Mouse (Mus musculus): ENCODE measurements around the gene Rad51b. TPM values are rescaled to one million over a fixed set of nuclear protein-coding genes. Genes with fewer than 3 reads are reported as not detected.
A peak's percentile ranks its signal among the peaks of the same experiment; 100 is the strongest.

The Rad51b gene
- total RNA-seq, 2 experiments from 2014 or later, result 2.0 TPM

DNA sequence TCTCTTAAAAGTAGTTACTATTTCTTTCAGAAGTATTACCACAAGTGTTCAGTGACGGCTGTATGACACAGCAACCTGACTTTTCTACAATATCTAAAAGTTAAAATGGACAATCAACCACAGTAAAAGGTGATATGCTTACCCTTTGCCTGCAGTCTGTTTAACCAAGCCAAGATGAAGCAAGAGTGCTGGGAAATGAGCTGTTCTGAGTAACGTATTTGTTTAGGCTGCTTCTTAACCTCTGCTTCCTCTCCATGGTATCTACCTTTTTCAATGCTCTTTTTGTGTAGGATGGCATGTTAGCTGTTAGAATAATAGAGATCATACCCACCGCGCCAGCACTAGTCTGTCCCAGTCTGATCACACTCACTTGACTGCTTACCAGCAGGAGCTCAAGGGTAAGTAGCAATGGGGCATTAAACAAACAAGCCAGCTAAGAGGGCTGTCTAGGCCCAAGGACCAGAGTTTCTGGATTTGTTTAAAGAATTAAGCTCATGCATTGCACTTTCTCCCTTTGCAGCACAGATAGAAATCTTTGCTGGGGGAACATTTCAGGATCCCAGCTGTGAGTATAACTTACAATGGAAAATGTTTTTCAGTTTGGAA lies 262.4 kb downstream of the Rad51b start:
- intact Hi-C loops (cut with DNase I), result no loop called here
- DNase-seq, result no peak

DNA sequence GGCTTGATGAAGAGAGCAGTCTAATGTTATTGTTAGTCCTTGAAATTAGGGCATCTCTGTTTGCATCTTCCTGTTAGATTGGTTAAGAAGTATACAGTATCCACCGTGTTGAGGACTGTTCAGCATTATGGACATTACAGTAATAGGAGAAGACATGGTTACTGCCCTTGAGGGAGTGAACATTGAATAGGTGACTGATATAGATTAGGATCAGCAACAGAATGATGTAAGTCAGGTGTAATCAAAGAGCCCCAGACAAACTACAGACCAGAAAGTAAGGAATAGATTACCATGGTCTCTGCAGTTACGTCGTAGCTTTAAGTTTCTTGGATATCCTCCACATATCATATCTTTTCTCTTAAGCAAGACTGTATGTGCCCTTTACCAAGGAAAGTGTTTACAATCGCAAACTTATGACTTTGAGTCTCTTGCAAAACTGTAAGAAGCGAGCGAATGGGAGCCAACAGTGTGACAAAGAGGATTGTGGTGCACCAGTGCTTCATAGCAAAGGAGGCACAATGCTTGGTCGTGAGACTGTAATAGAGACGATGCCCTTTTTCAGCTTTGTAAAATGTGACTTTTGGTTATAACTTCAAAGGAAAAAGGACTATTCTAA lies 263.1 kb downstream of the Rad51b start:
- intact Hi-C loops (cut with DNase I), result no loop called here
- no peak for DNase-seq

GRCm38 (mm10) chr12:79560893-79561292 lies 263.8 kb downstream of the Rad51b start:
- DNase-seq, result no peak
- intact Hi-C loops (cut with DNase I), result no loop called here

DNA sequence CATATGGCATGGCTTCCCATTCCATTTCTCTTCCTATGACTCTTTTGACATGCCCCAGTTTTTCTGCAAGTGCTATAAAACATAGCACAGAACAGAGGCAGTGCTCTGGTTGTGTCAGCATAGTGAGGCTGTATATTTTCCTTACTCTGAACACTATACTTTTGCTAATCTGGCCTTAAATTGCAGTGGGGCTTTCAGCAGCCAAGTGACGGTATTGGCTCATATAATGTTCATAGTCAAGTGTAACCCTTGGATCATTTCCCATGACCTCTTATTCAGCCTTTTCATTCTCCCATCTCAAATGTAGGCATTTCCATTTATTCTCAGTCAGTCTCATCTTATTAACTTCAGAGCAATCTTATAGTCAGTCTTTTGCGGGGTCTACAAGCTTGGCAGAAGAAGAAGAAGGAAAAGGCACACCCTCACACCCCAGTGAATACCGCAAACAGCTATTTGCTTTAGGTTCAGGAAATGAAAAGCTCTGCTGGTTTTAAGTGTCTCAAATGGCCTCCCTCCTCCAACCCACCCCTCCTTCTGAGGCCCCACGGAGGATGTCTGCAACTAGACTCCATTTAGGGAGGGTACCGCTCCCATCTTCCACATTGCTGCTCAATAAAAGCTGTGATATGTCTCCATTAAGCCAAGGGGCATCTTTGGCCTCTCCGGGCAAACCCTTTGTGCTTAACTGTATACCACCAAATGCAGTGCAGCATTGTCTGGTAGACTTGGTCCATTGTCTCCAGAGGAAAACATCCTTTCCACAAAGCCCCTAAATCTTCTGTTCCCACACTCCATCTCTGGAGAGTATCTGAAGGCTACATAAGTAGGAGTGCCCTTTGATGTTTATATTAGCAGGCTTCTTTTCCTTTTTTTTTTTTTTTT lies 277.3 kb downstream of the Rad51b start:
- intact Hi-C loops (cut with DNase I), result no loop called here
- no peak for DNase-seq

GRCm38 (mm10) chr12:79575041-79575541 lies 278.0 kb downstream of the Rad51b start:
- intact Hi-C loops (cut with DNase I), result no loop called here

DNA sequence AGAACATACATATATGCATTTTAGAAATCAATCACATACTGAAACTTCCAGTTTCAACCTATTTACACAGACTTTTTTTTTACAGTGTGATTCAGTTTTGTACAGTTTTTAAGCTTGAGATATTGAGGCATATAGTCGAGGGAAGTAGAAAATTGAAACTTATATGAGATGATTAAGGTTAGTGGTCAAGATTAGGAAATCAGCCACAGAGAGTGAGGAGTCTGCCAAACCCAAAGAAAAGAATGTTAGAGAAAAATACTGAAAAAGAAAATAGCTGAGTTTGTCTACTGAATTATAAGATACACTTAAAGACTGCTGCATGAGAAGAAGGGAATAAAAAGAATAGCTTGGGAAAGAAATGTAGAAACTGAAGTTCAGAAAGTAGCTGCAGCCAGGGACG lies 280.4 kb downstream of the Rad51b start:
- DNase-seq, result no peak
- intact Hi-C loops (cut with DNase I), result no loop called here

More at GRCm38 (mm10) chr12:79575041-79575541, 278.0 kb downstream of the Rad51b start:
- DNase-seq, result no peak

DNA sequence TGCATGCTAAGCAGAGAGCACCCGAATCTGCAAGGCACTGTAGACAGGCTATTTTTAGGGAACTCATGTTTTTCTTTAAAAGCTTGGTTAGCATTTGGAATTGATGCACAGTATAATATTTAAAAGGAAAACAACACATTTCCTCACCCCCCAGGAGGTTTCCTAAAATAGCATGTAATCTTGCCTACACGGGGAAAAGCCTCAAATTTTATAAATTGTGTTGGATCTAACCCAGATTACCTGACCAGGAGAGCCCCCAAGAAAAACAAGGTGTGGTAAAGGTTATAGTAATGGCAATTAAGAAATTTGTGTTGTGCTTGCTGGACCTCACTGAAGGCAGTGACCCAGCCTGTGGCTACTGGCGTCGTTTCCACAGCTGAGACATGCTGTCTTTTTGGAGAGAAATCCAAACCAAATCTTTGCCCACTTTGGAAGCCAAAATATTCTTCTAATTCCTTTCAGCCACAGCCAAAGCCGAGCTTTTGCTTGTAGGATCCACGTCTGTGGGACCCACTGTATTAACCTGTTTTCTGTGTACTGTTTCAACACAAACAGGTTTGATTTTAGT lies 282.0 kb downstream of the Rad51b start:
- intact Hi-C loops (cut with DNase I), result no loop called here
- peak; percentile 18 to 43 for DNase-seq

- intact Hi-C loops (cut with DNase I), result no loop called here
- DNase-seq, result peak; percentile 11 to 27
Observed at GRCm38 (mm10) chr12:79579837-79580236, 282.8 kb downstream of the Rad51b start.

- no peak for DNase-seq
- intact Hi-C loops (cut with DNase I), result no loop called here
Observed at GRCm38 (mm10) chr12:79584556-79585307, 287.6 kb downstream of the Rad51b start.

GRCm38 (mm10) chr12:79585336-79585735 lies 288.3 kb downstream of the Rad51b start:
- DNase-seq, result no peak
- intact Hi-C loops (cut with DNase I), result no loop called here

DNA sequence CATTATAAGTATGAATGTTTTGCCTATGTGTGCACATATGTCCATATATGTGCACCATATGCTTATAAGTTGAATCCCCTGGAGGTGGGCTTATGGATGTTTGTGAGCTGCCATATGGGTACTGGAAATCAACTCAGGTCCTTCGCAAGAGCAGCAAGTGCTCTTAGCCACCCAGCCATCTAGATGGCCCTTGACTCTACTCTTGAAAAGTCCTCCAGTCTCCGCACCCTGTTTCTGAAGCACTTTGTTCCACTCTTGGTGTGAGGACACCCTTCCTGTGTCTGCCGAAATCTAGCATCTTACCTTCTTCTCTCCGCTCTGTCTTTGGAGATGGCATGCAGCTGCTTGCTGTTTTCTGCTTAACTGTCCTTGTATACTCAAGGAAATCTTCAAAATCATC lies 291.7 kb downstream of the Rad51b start:
- no peak for DNase-seq
- intact Hi-C loops (cut with DNase I), result no loop called here

GRCm38 (mm10) chr12:79592206-79592605 lies 295.1 kb downstream of the Rad51b start:
- DNase-seq, result no peak
- intact Hi-C loops (cut with DNase I), result no loop called here

GRCm38 (mm10) chr12:79596842-79597241 lies 299.8 kb downstream of the Rad51b start:
- DNase-seq, result no peak
- intact Hi-C loops (cut with DNase I), result no loop called here

DNA sequence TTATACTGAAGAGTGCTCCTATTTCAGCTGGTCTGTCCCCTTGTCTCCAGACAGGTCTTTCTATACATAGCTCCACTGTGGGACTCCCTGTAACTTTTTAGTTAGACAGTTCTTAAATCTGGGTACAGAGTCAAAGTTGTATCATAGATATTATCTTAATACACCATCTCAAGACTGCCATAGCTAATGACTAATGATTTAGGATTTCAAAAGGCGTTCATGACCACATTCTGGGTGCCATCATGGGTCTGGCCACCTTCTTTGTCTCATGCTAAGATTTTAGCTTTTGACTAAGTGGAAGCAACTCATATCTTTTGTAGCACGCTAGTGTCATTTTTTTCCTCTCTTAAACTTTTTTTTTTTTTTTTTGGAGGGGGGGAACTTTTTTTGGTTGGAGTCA lies 300.3 kb downstream of the Rad51b start:
- intact Hi-C loops (cut with DNase I), result no loop called here

GRCm38 (mm10) chr12:79597786-79598185 lies 300.7 kb downstream of the Rad51b start:
- intact Hi-C loops (cut with DNase I), result no loop called here
- no peak for DNase-seq

More for the DNA sequence above, 300.3 kb downstream of the Rad51b start:
- no peak for DNase-seq

- DNase-seq, result peak; percentile 70 to 75
- intact Hi-C loops (cut with DNase I), result no loop called here
Observed at GRCm38 (mm10) chr12:79598496-79598895, 301.4 kb downstream of the Rad51b start.

- intact Hi-C loops (cut with DNase I), result no loop called here
- DNase-seq, result no peak
Observed at GRCm38 (mm10) chr12:79598901-79599300, 301.8 kb downstream of the Rad51b start.

DNA sequence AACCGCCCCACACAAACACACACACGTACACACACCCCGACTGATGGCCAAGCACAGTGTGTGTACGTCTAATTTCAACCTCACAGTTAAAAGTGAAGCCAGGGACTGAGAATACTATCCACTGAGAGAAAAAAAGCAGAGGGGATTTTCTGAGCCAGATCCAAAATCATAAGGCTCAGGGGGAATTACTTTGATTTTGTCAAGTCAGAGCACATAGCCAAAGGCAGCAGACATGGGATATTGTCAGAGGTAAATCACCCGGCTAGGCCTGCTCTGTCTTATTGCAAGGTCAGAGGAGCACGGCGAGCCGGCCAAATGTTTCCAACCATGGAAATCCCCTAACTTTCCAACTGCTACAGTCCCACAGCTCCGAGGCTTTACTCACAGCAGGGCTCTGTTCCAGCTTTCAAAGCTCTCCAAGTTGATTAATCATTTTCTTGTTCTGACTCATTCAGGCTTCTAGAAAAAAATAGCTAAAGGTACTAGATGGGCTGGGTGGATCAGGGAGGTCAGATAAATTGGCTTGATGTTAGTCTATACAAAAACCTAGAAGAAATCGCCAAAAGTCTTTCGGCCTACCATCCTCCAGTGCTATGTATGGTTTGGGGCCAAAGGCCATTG lies 303.2 kb downstream of the Rad51b start:
- DNase-seq, result peak; percentile 83 to 88
- intact Hi-C loops (cut with DNase I), result no loop called here

GRCm38 (mm10) chr12:79602641-79603040 lies 305.6 kb downstream of the Rad51b start:
- intact Hi-C loops (cut with DNase I), result no loop called here
- no peak for DNase-seq

- intact Hi-C loops (cut with DNase I), result no loop called here
- DNase-seq, result no peak
Observed at GRCm38 (mm10) chr12:79604850-79605249, 307.8 kb downstream of the Rad51b start.
